Mouse (Mus musculus) liver (tissue): ENCODE results near the gene Osbpl10.
"Not testable (repeated sequence)": the region's sequence is repeated elsewhere in the genome, so short reads cannot be mapped to it uniquely, and the experiment has no call there.

Experiments used
- DNase-seq: peaks from one replicate; pipeline ENCODE4 v3.0.0-alpha.2; 2020; ENCODE audit warnings: mixed read lengths

Gene Osbpl10

DNA sequence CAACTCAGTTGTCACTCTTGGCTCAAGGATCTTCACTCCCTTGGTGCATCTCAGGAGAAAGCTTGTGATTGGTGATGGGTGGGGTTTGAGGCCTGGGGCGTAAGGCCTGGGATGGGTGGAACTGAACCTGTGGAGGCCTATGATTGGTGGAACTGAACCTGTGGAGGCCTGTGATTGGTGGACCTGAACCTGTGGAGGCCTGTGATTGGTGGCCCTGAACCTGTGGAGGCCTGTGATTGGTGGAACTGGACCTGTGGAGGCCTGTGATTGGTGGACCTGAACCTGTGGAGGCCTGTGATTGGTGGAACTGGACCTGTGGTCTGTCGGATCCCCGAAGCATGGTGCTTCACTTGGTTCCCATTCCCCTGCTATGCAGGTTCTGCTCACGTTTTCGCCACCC is 7.4 kb downstream of the Osbpl10 start:
- DNase-seq = no peak

DNA sequence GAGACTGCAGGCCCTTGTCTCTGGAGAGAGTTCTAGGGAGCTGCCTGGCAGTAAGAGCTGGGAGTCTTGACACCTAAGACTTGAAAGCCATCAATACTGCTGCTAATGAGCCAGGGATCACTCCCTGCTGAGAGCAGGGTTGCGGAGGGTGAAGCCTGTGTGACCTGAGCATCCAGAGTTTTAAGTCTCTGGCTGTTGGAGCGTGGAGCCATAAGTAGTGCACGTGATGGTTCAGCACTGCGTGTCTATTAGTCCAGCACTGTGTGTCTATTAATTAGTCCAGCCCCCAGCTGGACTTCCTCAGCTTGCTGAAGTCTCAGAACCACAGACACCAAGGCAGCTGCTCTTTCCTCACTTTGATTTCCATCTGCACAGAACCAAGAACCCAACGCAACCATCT is 8.0 kb downstream of the Osbpl10 start:
- no peak for DNase-seq

DNA sequence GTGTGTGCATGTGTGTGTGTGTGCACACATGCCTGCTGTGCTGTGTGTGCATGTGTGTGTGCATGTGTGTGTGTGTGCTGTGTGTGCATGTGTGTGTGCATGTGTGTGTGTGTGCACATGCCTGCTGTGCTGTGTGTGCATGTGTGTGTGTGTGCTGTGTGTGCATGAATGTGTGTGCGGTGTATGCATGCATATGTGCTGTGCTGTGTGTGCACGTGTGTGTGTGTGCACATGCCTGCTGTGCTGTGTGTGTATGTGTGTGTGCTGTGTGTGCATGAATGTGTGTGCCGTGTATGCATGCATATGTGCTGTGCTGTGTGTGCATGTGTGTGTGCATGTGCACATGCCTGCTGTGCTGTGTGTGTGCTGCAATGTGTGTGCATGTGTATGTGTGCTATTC is 9.7 kb downstream of the Osbpl10 start:
- DNase-seq = no peak

DNA sequence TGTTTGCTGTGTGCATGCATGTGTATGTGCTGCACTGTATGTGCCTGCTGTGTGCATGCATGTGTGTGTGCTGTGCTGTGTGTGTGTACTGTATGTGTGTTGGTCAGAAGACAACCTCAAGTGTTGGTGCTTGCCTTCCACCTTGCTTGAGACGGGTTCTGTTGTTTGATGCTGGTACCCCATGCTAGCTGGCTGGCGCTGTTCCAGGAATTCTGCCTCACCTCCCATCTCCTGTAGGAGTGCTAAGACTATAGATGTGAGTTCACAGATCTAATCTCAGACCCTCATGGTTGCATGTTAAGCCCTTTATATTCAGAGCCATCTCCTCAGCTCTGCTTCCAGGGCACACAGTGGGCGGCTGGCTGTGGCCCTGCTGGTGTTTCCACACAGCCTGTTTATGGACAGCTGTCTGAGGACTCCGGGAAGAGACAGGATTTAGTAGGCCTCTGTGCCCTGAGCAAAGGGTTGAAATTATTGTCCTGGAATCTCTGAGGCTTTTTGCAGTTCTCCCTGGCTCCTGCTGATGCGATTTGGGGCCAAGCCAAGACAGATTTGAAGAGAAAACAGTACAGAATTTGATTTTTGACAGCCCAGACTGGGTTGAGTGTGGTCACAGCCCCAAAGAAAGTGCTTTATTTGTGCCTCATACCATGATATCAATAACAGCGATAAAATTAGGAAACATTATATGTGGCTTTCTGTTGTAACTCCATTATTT is 10.4 kb downstream of the Osbpl10 start:
- no peak for DNase-seq

DNA sequence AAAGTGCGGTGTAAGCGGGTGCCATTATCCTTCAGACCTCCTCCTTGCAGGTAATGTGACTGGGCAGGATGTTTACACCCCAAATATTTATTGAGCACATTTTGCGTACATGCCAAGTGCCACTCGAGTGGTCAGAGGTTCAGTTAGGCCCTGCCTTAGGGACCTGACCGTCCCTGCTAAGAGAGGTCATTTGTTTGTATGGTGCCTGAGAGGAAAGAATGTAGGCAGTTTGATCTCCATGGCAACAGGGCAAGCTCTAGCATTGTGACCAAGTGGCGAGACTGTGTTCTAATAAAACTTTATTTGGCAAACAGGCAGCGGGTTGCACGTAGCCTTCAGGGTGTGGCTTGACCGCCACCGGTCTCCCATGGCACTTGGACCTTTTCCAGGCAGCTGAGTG is 12.1 kb downstream of the Osbpl10 start:
- DNase-seq = no peak

DNA sequence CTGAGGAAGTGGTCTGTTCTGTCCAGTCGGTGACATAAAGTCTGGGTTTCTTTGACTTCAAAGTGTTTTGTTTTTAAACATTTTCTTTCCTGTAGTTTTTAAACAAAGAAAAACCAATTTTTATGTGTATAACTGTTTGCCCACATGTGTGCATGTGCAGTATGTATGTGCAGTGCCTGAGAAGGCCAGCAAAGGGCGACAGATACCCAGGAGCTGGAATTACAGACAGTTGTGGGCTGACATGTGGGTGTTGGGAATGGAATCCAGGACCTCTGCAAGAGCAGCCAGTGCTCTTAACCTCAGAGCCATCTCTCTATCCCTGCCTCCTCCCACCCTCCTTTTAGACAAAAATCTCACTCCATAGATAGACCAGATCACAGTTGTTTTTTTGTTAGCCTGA is 14.2 kb downstream of the Osbpl10 start:
- no peak for DNase-seq

DNA sequence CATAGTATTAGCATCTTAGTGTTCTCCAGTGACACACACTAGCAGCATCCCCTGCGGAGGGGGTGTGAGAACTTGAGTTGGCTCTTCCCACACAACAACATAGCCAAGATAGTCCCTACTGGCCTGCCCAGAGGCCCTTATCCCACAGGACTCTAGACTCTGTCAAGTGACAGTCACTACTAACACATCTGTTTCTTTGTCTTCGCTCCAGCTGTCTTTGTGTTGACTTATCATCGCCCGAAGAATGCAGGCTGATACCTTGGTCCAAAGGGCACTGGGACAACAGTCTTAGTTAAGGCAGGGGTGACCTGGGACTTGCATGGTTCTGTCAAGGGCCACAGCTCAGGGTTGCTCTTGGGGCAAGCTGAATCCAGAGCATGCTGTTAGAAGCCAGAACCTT is 16.9 kb downstream of the Osbpl10 start:
- DNase-seq = no peak

DNA sequence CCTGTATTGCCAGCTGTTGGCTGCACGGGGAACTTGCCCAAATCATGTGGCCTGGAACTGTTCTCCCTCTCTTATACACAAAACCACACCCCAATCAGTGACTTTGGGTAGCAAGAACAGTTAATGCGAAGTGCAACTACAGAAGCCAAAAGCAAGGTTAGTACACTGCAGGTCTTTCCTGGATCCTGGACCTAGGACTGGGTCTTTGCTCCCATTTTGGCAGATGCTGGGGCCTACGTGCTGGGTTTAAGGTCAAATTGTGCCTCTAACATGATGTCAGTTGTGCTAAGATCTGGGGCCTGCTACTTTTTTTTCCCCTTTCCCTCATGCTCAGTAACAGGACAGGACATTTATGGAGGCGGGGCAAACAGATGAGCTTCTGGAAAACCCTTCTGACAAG is 17.3 kb downstream of the Osbpl10 start:
- DNase-seq = no peak

DNA sequence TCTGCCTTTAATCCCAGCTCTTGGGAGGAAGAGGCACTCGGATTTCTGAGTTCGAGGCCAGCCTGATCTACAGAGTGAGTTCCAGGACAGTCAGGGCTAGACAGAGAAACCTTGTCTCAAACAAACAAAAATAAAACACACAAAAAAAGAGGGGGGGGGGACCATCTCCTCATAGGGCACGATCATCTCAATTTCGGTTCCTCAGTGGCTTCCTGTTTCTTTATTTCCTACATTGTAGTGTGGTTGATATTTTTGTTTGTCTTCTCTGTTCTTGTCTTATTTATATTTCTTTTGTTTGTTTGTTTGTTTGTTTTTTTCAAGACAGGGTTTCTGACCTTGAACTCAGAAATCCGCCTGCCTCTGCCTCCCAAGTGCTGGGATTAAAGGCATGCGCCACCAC is 18.1 kb downstream of the Osbpl10 start:
- no peak for DNase-seq

DNA sequence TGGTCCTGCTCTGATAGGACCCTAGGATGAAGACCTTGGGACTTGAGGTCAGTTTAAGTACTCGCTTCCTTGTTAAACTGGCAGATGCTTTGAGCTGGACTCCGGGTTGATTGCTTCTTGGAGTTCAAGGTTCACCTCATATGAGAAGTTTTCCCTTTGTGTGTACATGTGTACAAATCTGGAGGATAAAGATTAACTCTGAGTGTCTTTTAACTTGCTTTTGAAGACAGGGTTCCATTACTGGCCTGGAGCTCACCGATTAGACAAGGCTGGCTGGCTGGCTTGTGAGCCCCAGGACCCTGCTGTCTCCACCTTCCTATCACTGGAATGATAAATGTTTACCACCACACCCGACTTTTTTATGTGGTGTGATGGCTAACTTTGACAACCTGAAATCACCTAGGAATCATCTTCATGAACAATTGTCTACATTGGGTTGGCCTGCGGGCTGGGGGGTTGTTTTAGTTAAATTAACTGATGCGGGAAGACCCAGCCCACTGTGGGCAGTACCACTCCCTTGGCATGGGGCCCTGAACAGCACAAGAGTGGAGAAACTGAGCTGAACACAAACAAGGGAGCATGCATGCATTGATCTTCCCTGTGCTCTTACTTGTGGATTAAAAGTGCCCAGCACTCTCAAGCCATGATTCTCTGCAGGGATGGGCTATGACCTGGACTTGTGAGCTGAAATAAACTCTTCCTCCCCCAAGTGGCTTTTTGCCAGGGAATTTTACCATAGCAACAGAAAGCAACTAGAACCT is 20.8 kb downstream of the Osbpl10 start:
- DNase-seq = no peak

DNA sequence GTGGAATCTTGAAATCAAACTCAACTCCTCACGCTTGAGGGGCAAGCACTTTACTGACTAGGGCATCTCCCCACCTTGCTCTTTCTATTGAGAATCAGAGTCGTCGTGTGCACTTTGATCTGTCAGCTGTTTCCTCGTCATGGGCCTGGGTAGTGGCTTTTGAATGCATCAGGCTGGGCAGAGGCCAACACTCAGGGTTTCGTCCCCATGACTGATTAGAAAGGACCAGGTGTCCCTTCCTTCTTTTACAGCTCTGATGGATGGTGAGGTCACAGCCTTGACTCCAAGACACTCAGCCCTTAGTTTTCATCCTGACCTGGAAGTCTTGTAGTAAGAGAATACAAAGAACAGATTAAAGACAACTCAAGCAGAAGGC is 21.4 kb downstream of the Osbpl10 start:
- no peak for DNase-seq

DNA sequence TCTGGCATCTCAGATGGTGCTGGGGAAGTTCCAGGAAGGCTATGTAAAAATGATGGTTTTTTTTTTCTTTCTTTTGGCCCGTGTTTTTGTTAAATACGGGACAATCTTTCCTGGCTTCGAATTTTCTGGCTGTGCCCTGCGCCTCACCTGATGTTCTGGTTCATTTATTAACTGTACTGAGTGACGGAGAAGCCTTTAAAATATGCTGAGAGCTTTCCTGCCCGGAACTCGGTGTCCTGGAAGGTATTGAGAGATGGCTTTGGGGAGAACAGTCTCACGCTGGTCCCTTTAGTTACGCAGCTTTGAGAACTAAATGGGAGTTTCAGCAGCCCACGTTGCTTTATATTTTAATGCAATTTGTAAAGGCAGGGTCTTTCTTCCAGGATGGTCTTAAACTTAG is 27.1 kb downstream of the Osbpl10 start:
- DNase-seq = no peak

DNA sequence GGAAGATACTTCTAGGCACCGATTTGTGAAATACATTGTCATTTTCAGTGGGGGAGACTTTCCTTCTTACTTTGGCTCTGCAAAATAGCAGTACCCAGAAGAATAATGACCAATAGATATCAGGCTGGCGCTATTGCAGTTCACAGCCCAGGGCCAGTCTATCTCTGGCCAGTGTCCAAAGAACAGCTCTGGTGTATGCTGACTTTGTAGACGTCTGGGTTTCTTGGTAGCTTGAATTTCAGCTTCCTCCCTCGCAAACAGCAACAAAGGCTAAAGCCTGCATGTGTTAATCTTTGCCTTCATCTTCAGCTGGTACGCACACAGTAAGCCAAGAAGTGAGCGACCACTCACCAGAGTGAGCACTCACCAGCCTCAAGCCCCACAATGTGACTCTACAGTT is 29.4 kb downstream of the Osbpl10 start:
- DNase-seq = no peak

DNA sequence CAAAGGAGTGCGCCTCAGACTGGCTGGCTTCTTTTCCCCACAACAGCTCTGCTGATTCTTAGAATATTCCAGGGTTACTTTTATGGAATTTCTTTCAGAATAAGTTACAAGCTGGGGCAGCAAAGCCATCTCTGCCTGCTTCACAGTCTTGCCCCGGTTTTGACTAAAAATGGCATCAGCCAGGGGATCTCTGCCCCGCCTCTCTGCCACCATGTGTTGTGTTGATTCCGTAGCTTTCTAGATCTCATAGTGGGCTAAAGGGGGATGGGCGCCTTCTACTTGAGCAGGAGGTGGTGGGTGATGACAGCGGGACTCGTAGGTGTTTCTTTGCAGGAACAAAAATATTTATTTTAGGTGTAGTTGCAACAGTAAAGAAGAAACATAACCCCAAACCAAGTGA is 29.8 kb downstream of the Osbpl10 start:
- DNase-seq = no peak

DNA sequence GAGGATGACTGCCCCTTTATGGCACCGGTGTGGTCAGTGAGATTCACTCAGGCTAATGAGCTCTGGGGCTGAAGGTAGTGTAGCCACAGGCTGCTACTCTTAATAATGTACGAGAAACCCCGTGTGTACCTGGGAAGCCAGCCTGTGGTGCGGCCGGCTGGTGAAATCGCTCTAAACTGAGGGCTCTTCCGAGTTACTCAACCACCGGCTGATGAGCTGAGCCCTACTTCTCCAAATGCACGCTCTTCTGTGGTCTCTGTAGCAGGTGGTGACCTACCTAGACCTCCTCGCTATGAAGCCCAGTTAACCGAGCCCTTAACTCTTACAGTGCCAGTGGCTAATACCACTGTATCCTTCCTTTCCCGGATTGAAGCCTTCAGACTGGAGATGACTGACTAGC is 34.0 kb downstream of the Osbpl10 start:
- DNase-seq = no peak

DNA sequence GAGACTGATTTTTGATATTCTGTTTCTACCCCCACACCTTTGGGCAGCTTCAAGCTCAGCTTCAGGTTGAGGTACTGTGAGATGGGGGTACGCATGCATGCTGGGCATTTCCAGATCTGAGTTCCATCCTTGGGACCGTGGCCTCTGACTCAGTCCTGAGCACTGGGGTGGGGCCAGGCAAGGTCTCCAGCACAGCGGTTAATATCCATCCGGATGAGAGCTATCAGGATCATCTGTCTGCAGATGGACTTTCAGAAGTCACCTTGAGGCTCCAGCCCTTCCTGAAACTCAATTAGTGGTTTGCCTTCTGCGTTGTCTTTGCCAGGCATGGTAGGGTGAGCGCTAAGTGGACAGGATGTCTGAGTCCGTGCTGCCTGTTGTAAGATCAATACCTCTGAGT is 41.8 kb downstream of the Osbpl10 start:
- no peak for DNase-seq

DNA sequence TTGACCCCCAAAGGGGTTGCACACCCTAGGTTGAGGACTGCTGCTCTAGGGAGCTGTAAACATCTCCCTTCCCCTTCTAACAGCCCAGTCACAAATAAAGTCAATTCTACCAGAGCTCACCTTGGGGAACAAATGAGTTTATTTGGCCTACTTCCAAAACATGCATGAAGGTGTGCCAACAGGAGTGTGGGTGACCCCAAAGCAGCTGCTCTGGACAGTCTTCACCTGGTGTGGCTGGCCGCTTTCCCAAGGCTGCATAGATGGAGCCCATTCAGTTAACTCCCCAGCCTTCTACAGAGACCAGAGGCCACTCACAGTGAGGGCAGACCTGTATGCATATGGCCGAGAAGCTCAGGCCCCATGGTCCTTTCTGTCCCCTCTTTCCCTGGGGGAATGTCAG is 43.0 kb downstream of the Osbpl10 start:
- DNase-seq = no peak

DNA sequence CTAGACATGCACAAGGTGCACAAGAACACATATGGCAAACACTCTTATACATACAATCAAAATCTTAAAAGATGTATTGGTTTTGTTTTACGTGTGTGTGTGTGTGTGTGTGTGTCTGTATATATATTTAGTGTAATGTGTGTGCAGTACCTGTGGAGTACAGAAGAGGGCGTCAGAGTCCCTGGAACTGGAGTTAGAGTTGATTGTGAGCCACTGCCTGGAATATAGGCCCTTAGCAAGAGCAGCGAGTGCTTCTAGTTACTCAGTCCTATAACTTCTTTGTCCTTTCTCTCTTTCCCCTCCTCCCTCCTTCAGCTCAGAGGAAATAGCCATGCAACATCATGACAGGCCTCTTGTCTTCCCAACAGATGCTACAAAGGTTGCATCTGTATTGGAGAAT is 44.8 kb downstream of the Osbpl10 start:
- DNase-seq = no peak

DNA sequence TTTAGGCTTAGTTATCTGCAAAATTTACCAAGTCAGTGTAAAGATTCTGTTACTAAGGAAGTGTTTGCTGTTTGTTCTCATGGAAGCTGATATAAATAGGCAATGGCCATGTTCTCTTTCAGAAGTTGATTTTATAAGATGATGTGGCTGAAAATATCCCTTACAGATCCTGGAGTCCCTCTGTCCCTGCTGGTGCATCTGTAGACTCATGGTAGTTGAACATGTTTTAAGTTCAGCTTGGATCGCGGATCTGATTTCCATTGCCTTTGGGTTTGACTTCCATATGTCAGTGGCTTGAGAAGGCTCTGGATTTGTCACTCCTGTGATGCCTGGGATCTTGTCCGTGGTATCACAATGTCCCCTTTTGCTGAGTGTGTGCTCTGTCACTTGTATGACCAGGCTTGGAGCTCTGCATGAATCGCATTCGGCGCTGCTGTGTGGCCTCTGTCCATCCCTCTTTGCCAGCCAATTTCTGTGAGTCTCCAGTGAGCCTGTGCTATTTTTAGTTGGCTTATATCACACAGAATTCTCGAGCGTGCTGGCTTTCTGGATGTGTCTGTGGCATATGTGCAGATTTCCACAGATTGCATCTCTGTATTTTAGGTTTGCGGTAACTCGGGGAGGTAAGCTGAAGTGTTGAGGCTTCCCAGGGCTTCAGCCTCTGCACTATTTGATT is 45.5 kb downstream of the Osbpl10 start:
- no peak for DNase-seq

DNA sequence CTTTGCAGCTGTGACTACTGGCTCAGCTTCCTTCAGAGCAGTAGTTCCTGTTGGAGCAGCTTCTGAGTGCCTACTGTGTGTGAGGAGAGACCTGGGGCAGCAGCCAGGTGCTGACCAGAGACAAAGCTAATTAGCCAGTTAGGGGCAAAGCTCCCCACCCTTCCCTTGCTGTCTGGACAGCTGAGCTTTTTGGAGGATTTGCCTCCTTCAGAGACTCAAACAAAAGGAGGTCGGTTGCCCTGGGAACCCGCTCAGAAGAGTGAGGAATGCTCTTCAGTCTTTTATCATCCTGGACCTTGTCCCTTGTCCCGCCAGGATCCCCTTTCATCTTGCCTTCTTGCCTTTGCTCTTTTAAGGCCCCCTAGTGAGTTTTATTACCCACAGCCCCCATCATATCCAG is 50.9 kb downstream of the Osbpl10 start:
- no peak for DNase-seq

DNA sequence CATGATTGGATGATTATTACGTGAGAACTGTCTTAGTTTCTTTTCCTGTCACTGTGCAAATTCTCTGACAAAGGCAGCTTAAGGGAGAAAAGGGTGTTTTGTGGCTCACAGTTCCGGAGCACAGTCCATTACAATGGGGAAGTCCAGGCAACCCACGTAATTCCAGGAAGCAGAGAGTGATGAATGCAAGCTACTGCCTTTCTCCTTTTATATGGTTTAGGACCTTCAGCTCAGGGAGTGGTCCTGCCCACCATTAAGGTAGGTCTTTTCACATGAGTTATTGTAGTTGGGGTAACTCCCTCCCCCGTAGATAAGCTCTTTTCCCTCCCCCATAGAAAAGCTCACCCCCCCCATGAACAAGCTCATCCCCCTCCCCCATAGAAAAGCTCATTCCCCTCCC is 52.2 kb downstream of the Osbpl10 start:
- DNase-seq = no peak

DNA sequence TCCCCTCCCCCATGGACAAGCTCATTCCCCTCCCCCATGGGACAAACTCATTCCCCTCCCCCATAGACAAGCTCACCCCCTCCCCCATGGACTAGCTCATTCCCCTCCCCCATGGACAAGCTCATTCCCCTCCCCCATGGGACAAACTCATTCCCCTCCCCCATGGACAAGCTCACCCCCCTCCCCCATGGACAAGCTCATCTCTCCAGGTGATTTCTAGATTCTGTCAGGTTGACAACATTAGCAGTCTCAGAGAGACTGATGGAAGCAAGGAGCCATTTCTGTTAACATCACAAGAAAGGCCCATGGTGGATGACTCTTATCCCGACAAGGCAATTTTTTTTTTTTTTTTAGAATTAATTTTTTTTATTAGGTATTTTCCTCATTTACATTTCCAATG is 52.7 kb downstream of the Osbpl10 start:
- DNase-seq = not testable (repeated sequence)

DNA sequence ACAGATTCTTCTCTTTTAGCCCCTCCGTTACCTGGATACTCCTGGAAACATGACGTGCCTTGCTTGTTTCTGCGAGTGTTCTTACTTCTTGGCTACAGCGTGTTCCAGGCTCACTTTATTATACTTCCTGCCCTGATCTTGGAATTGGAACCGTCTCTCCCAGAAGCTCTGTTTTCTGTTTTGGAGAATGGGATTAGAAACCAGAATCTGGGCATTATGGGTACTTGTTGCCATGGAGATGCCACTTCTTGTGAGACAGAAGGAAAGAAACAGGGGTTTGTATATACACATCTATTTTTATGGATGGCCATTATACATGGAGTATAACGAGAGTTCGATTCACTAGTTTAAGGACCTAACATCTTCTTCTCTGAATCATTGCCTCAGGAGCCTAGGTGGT is 54.4 kb downstream of the Osbpl10 start:
- DNase-seq = no peak

DNA sequence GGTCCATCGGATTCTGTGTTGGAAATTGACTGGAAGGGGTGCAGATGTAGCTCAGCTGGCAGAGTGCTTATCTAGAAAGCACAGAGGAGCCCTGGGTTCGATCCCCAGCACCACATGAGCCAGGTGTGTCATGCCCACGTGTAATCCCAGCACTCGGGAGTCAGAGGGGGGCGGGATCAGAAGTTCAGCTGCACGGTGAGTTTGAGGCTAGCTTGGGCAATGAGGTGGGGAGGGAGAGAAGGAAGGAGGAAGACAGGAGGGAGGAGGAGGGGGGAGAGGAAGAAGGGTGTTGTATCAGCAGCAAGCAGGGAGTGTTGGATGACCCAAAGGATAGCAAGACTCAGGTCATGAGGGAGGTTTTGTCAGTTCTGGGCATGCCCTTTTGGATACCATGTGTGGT is 55.9 kb downstream of the Osbpl10 start:
- no peak for DNase-seq
